Mouse (Mus musculus) stomach, postnatal 0 days (tissue): ENCODE measurements at regions not wholly inside any gene's neighbourhood (a gene's known extent, or its start where the extent isn't known, plus 50 kb on each side); places are given as distances from the start of the nearest gene placed in this dataset.

Experiments used
- CTCF ChIP-seq: IDR thresholded peaks from 2 replicates; pipeline ENCODE4 v1.5.1; 2016; ENCODE audit warnings: antibody characterized with exemption, low read depth, mild to moderate bottlenecking, moderate library complexity
- EP300 ChIP-seq: optimal IDR thresholded peaks from 2 replicates; pipeline ENCODE3; 2016; ENCODE audit warnings: antibody characterized with exemption

DNA sequence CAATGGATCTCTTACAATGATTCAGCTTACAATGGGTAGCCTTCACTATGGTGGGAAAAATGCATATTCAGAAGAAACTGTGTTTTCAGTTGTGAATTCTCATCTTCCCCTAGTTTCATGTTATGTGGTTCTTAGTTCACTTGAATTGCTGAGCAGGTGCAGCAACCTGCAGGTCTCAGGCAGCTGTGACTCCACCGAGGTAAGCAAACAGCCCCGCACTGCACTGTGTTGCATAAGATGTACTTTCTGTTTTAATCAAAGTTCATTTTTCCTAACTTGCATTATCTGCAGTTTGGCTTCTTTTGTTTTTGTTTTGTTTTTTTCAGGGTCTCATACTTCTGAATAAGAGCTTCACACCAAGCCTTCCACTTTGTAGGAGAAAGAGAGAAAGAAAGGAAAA lies 326.8 kb upstream of the Nectin3 start:
- TF ChIP-seq CTCF (no peak), EP300 (no peak)
